Mouse (Mus musculus): ENCODE results near the gene Adh6b.

DNA sequence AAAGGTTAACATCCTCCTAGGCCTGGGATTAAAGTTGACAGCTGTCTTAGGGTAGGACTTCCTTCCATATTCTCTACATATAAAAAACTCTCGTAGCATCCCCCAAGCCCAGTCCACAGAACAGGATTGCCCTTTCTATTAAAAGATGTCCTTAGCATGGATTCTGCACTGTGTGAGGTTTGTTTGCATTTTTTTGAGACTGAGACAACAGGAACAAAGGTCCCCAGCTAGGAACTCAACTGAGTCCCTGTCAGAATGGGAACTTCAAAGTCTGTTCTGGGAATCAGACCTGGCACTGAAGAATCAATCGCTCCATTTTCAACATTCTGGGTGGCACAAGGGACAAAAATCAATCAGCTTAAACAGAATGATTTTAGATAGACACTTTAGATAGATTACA, 21.3 kb downstream of the Adh6b start:
- TF ChIP-seq MYOD1 (IDR thresholded peaks at IDR 0.05; ENCODE audit: control insufficient read depth, insufficient read length, low read depth) (no peak), CTCF (IDR thresholded peaks at IDR 0.05; ENCODE audit: control insufficient read depth, insufficient read depth, insufficient read length) (no peak), USF1 (IDR thresholded peaks at IDR 0.05; ENCODE audit: low read depth) (no peak), CEBPB (IDR thresholded peaks at IDR 0.05; ENCODE audit: low read depth) (no peak), FOSL1 (IDR thresholded peaks at IDR 0.05; ENCODE audit: insufficient read depth, low read length, poor library complexity, severe bottlenecking) (no peak)
